ENCODE assay signal across 15 mouse cellular contexts in the genomic region with DNA sequence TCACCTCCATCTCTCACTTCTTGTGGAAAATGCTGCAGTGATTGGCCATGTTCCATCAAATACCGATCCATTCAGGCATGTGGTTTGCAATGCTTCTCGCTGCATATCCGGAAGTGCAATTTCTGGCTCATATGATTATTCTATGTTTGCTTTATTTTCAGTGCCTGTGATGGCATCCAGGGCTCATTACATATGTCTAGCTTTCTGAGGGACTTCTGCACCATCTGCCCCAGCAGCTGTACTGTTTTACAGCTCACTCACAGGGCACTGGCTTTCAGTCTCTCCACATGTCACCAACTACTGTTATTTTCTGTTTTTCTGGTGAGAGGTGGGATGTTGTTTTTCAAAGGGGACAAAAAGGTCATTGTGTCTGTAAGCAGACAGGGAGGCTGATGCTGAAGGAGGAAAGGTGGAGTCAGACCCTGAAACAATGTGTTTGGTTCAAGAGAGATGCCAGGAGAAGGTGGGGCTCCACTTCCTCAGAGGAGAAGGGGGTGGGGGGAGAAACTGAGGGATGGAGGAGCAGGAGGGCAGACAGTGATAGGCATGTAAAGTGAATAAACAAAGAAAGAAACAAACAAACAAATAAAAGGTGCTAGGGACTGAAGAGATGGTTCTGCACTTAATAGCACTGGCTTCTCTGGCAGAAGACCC. TPM values are rescaled to one million over a fixed set of nuclear protein-coding genes. Genes with fewer than 3 reads are reported as not detected.
DNase-seq lines count a peak whose midpoint lies in the region; ATAC-seq lines count a peak whose summit lies in the region.
"Had no signal": no experiment of that assay in that cellular context is flagged by ENCODE, and none has a peak within 500 bp of the region (broad histone marks: within the 10 kb centered on the region; RNA-seq: fewer than 3 reads in every experiment).

No protein-coding gene starts in this region.

- 50% methylated on average over 3 of the region's 3 CpGs for WGBS in lung, embryonic 16.5 days
- 89% methylated on average over 3 of the region's 3 CpGs for WGBS in midbrain, embryonic 16.5 days

- no peaks in the 10 kb centered on the region for H3K27me3 ChIP-seq in lung, embryonic 16.5 days (ENCODE audit: control insufficient read depth, insufficient read depth, low read depth, low read length)
- H3K27me3 ChIP-seq in midbrain, embryonic 16.5 days (ENCODE audit: control insufficient read depth, insufficient read depth, low read depth, low read length): no peaks in the 10 kb centered on the region
- H3K27me3 ChIP-seq: embryonic facial prominence, embryonic 12.5 days; intestine, embryonic 15.5 days; liver, embryonic 15.5 days had no signal

- no peak overlapping the region for H3K9ac ChIP-seq in lung, embryonic 16.5 days (ENCODE audit: low read length)
- no peak overlapping the region for H3K9ac ChIP-seq in midbrain, embryonic 16.5 days (ENCODE audit: low read depth, low read length)
- H3K9ac ChIP-seq: embryonic facial prominence, embryonic 12.5 days; intestine, embryonic 15.5 days; liver, embryonic 15.5 days had no signal

- H3K4me2 ChIP-seq in lung, embryonic 16.5 days (ENCODE audit: low read depth, low read length): no peak overlapping the region
- H3K4me2 ChIP-seq in midbrain, embryonic 16.5 days (ENCODE audit: low read length): no peak overlapping the region
- H3K4me2 ChIP-seq: embryonic facial prominence, embryonic 12.5 days; intestine, embryonic 15.5 days had no signal

- no peaks in the 10 kb centered on the region for H3K36me3 ChIP-seq in lung, embryonic 16.5 days (ENCODE audit: control insufficient read depth, insufficient read depth, low read length)
- no peaks in the 10 kb centered on the region for H3K36me3 ChIP-seq in midbrain, embryonic 16.5 days (ENCODE audit: control insufficient read depth, insufficient read depth, low read length)
- H3K36me3 ChIP-seq: embryonic facial prominence, embryonic 12.5 days; intestine, embryonic 15.5 days; limb, embryonic 10.5 days; liver, embryonic 15.5 days had no signal

- no peaks in the 10 kb centered on the region for H3K9me3 ChIP-seq in lung, embryonic 16.5 days (ENCODE audit: control insufficient read depth, low read length)
- H3K9me3 ChIP-seq in midbrain, embryonic 16.5 days (replicated peaks; ENCODE audit: control insufficient read depth, low read length, poor library complexity, severe bottlenecking): no peaks in the 10 kb centered on the region
- H3K9me3 ChIP-seq: embryonic facial prominence, embryonic 12.5 days; intestine, embryonic 15.5 days; limb, embryonic 10.5 days; liver, embryonic 15.5 days had no signal

- peak; percentile 55 for ATAC-seq in frontal cortex, adult (ENCODE audit: low TSS enrichment)
- ATAC-seq in lung, embryonic 16.5 days (ENCODE audit: low read depth): peak; percentile 78
- ATAC-seq in midbrain, embryonic 16.5 days: no peak
- ATAC-seq: intestine, embryonic 15.5 days had no signal

- DNase-seq in frontal cortex, postnatal 25 days (ENCODE audit: low spot score in 2 of 2): no peak
- DNase-seq in lung, postnatal 25 days (ENCODE audit: low spot score): no peak
- DNase-seq in brain, adult 2 months (ENCODE audit: low read depth, low spot score): peak; percentile 61
- peak; percentile 67 for DNase-seq in layer of hippocampus, adult 9-11 months
- DNase-seq in urinary bladder, adult 2 months (ENCODE audit: low spot score): no peak
- DNase-seq: cerebellum, postnatal 10 days; heart, postnatal 10 days; kidney, postnatal 36 days had no signal

- no peak overlapping the region for H3K4me3 ChIP-seq in lung, embryonic 16.5 days (ENCODE audit: low read length)
- no peak overlapping the region for H3K4me3 ChIP-seq in midbrain, embryonic 16.5 days (ENCODE audit: low read depth, low read length)
- H3K4me3 ChIP-seq: embryonic facial prominence, embryonic 12.5 days; intestine, embryonic 15.5 days; limb, embryonic 10.5 days; liver, embryonic 15.5 days had no signal

- H3K27ac ChIP-seq in lung, embryonic 16.5 days (ENCODE audit: low read length): no peak overlapping the region
- H3K27ac ChIP-seq in midbrain, embryonic 16.5 days (ENCODE audit: low read length): no peak overlapping the region
- H3K27ac ChIP-seq: embryonic facial prominence, embryonic 12.5 days; intestine, embryonic 15.5 days; limb, embryonic 10.5 days; liver, embryonic 15.5 days had no signal

- H3K4me1 ChIP-seq in lung, embryonic 16.5 days (replicated peaks; ENCODE audit: control insufficient read depth, insufficient read depth, low read length): no peaks in the 10 kb centered on the region; the same call in 1 of the 2 replicates
- no peaks in the 10 kb centered on the region for H3K4me1 ChIP-seq in midbrain, embryonic 16.5 days (ENCODE audit: control insufficient read depth, insufficient read depth, low read length)
- H3K4me1 ChIP-seq: intestine, embryonic 15.5 days had no signal

RNA-seq across cellular contexts. Expression of a gene that starts 13.0 kb away (rescaled TPM):
- 5.9 and 8.0 TPM in 2 replicates for polyA plus RNA-seq in lung, embryonic 16.5 days (2015; fragmentation: Nextera tagmentation; extraction: Ambion mirVana)
- polyA plus RNA-seq in urinary bladder, adult 2 months (2012; rRNA removed): 39.3 TPM in 2 replicates
- 8.9 and 9.7 TPM in 2 replicates for polyA plus RNA-seq in midbrain, embryonic 16.5 days (2015; fragmentation: Nextera tagmentation; extraction: Ambion mirVana)

RNA-seq across cellular contexts. Expression of a gene that starts 38.8 kb away (rescaled TPM):
- 5.0 and 5.3 TPM in 2 replicates for polyA plus RNA-seq in lung, embryonic 16.5 days (2015; fragmentation: Nextera tagmentation; extraction: Ambion mirVana)
- polyA plus RNA-seq in urinary bladder, adult 2 months (2012; rRNA removed): 10.5 TPM in 2 replicates
- polyA plus RNA-seq in midbrain, embryonic 16.5 days (2015; fragmentation: Nextera tagmentation; extraction: Ambion mirVana): 4.0 and 4.2 TPM in 2 replicates

Comparison
In these comparisons a context has a peak if more than half of its experiments do, and no peak if none do; other contexts are left out.
1. DNase-seq: peak in brain, adult 2 months (single experiment) and layer of hippocampus, adult 9-11 months (single experiment); none in frontal cortex, postnatal 25 days (0 of 2), lung, postnatal 25 days (single experiment) and urinary bladder, adult 2 months (single experiment).